Mouse (Mus musculus): ENCODE measurements around the gene Sphk1.

DNA sequence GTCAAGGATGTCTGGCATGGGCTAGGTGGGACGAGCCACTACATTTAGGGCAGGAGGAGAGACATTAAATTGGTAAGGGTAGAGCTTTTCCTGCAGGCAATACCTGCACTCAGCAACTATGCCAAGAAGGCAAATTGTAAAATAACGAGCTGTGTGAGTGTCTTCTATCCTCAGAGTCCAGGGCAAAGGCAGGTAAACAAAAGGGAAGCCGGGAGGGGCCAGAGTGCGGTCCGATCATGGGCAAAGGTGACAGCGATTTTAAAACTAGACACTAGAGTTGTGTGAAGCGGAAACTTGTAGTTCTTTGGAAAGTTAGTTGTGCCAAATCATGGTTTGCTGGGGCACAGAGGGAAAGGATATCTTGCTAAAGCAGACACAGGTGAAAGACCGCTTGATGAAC, 46.5 kb upstream of the Sphk1 start:
- TF ChIP-seq EP300 (IDR thresholded peaks at IDR 0.05; ENCODE audit: low read depth), result no peak
- TF ChIP-seq CTCF (IDR thresholded peaks at IDR 0.05; ENCODE audit: low read depth), result no peak
